Mouse (Mus musculus): ENCODE results near the gene Styxl1. TPM values are rescaled to one million over a fixed set of nuclear protein-coding genes. Genes with fewer than 3 reads are reported as not detected.

Gene Styxl1
- total and polyA plus RNA-seq, 3 experiments, result 0.17 TPM; not detected in 2

GRCm38 (mm10) chr5:135702682-135703192, 75.4 kb downstream of the Styxl1 start:
- TF ChIP-seq GATA1 (IDR thresholded peaks at IDR 0.05; ENCODE audit: low read depth, low read length) (0 out of 2 replicates have a peak, but pooled peaks have one; percentile 17), MAZ (IDR thresholded peaks at IDR 0.05; ENCODE audit: low read depth, low read length) (no peak), HCFC1 (IDR thresholded peaks at IDR 0.05; ENCODE audit: low read depth, low read length) (no peak), RCOR1 (IDR thresholded peaks at IDR 0.05; ENCODE audit: low read depth, low read length) (no peak), MAX (IDR thresholded peaks at IDR 0.05; ENCODE audit: low read length) (no peak), MAFK (IDR thresholded peaks at IDR 0.05; ENCODE audit: borderline replicate concordance, low read depth, low read length) (no peak), EP300 (IDR thresholded peaks at IDR 0.05; ENCODE audit: low read depth in 1 of 2, low read length in 2 of 2) (0 out of 4 replicates have a peak, but pooled peaks of 1 of the 2 experiments have one; percentile 15), USF2 (IDR thresholded peaks at IDR 0.05; ENCODE audit: borderline replicate concordance in 1 of 2, insufficient read depth in 1 of 2, low read depth in 1 of 2, low read length in 2 of 2) (no peak), CTCF (IDR thresholded peaks at IDR 0.05 in 2 of 3, conservative IDR thresholded peaks at IDR 0.05 in 1 of 3; ENCODE audit: control insufficient read depth in 1 of 3, insufficient read depth in 1 of 3, low read depth in 2 of 3, low read length in 3 of 3, poor library complexity in 1 of 3, severe bottlenecking in 1 of 3) (peak in 2 of 3 experiments; percentile 37 to 40; a peak in 4 of 6 replicates), GABPA (IDR thresholded peaks at IDR 0.05; ENCODE audit: low read depth, low read length) (no peak), MXI1 (IDR thresholded peaks at IDR 0.05; ENCODE audit: low read depth, low read length) (no peak), ZC3H11A (IDR thresholded peaks at IDR 0.05; ENCODE audit: low read depth, low read length) (no peak), MYB (IDR thresholded peaks at IDR 0.05; ENCODE audit: low read depth, low read length) (no peak), JUND (IDR thresholded peaks at IDR 0.05; ENCODE audit: low read depth, low read length) (no peak), TBP (IDR thresholded peaks at IDR 0.05; ENCODE audit: low read depth, low read length) (no peak), ETS1 (IDR thresholded peaks at IDR 0.05; ENCODE audit: low read depth, low read length) (peak; percentile 54), TCF12 (IDR thresholded peaks at IDR 0.05; ENCODE audit: low read depth, low read length) (no peak), CHD1 (IDR thresholded peaks at IDR 0.05; ENCODE audit: low read depth, low read length) (no peak), KAT2A (conservative IDR thresholded peaks at IDR 0.05; ENCODE audit: low read depth, low read length) (no peak), POLR2AphosphoS5 (IDR thresholded peaks at IDR 0.05; ENCODE audit: borderline replicate concordance, low read depth, low read length) (no peak)
- peak; percentile 69 for DNase-seq (ENCODE audit: low read depth, low spot score)
- Histone ChIP-seq H3K4me1 (ENCODE audit: control insufficient read depth in 1 of 2, insufficient read depth in 2 of 2, low read length in 2 of 2) (peaks cover 3 to 19% of the 10 kb centered on the region in 2 experiments; a peak in 3 of 4 replicates), H3K27ac (ENCODE audit: control insufficient read depth, low read depth, low read length) (peak overlapping the region; percentile 57), H3K9me3 (replicated peaks; ENCODE audit: insufficient read depth, low read length) (no peaks in the 10 kb centered on the region), H3K79me2 (ENCODE audit: control insufficient read depth, insufficient read depth, low read length, poor library complexity) (no peaks in the 10 kb centered on the region; the same call in 1 of the 2 replicates), H3K36me3 (ENCODE audit: control insufficient read depth in 1 of 2, insufficient read depth in 2 of 2, low read length in 2 of 2) (peaks cover 2 to 5% of the 10 kb centered on the region in 2 experiments; a peak in 2 of 4 replicates), H3K4me3 (ENCODE audit: control insufficient read depth in 1 of 2, insufficient read depth in 1 of 2, low read depth in 2 of 2, low read length in 2 of 2) (no peak overlapping the region), H3K9ac (ENCODE audit: control insufficient read depth, low read depth, low read length, poor library complexity, severe bottlenecking) (no peak overlapping the region), H3K27me3 (ENCODE audit: control insufficient read depth in 1 of 2, insufficient read depth in 2 of 2, low read length in 2 of 2) (no peaks in the 10 kb centered on the region)

- no peak for TF ChIP-seq JUND (IDR thresholded peaks at IDR 0.05; ENCODE audit: low read depth, low read length)
- TF ChIP-seq MXI1 (IDR thresholded peaks at IDR 0.05; ENCODE audit: low read depth, low read length), result no peak
- no peak for TF ChIP-seq POLR2AphosphoS5 (IDR thresholded peaks at IDR 0.05; ENCODE audit: borderline replicate concordance, low read depth, low read length)
- TF ChIP-seq EP300 (IDR thresholded peaks at IDR 0.05; ENCODE audit: low read depth in 1 of 2, low read length in 2 of 2), result no peak
- TF ChIP-seq USF1 (IDR thresholded peaks at IDR 0.05; ENCODE audit: low read depth, low read length), result no peak
- no peak for TF ChIP-seq MAZ (IDR thresholded peaks at IDR 0.05; ENCODE audit: low read depth, low read length)
- no peak for TF ChIP-seq MEF2A (IDR thresholded peaks at IDR 0.05; ENCODE audit: extremely low read depth, insufficient replicate concordance, low read depth, low read length, poor library complexity, severe bottlenecking)
- TF ChIP-seq GABPA (IDR thresholded peaks at IDR 0.05; ENCODE audit: low read depth, low read length), result no peak
- TF ChIP-seq MYB (IDR thresholded peaks at IDR 0.05; ENCODE audit: low read depth, low read length), result no peak
- TF ChIP-seq E2F4 (IDR thresholded peaks at IDR 0.05; ENCODE audit: borderline replicate concordance, low read depth, low read length), result no peak
- no peak for TF ChIP-seq UBTF (IDR thresholded peaks at IDR 0.05; ENCODE audit: borderline replicate concordance, insufficient read depth, low read depth, low read length)
- TF ChIP-seq HCFC1 (IDR thresholded peaks at IDR 0.05; ENCODE audit: low read depth, low read length), result no peak
- TF ChIP-seq GATA1 (IDR thresholded peaks at IDR 0.05; ENCODE audit: low read depth, low read length), result no peak
- TF ChIP-seq SMC3 (IDR thresholded peaks at IDR 0.05; ENCODE audit: low read depth, low read length), result no peak
- no peak for TF ChIP-seq ETS1 (IDR thresholded peaks at IDR 0.05; ENCODE audit: low read depth, low read length)
- no peak for TF ChIP-seq CTCF (IDR thresholded peaks at IDR 0.05 in 2 of 3, conservative IDR thresholded peaks at IDR 0.05 in 1 of 3; ENCODE audit: control insufficient read depth in 1 of 3, insufficient read depth in 1 of 3, low read depth in 2 of 3, low read length in 3 of 3, poor library complexity in 1 of 3, severe bottlenecking in 1 of 3)
- Histone ChIP-seq H3K9me3 (replicated peaks; ENCODE audit: insufficient read depth, low read length) (no peaks in the 10 kb centered on the region), H3K27me3 (ENCODE audit: control insufficient read depth in 1 of 2, insufficient read depth in 2 of 2, low read length in 2 of 2) (no peaks in the 10 kb centered on the region), H3K4me1 (ENCODE audit: control insufficient read depth in 1 of 2, insufficient read depth in 2 of 2, low read length in 2 of 2) (peaks cover 0 to 13% of the 10 kb centered on the region in 2 experiments; a peak in 3 of 4 replicates), H3K79me2 (ENCODE audit: control insufficient read depth, insufficient read depth, low read length, poor library complexity) (no peaks in the 10 kb centered on the region; the same call in 1 of the 2 replicates), H3K36me3 (ENCODE audit: control insufficient read depth in 1 of 2, insufficient read depth in 2 of 2, low read length in 2 of 2) (peaks cover 2 to 7% of the 10 kb centered on the region in 2 experiments; a peak in 2 of 4 replicates), H3K27ac (ENCODE audit: control insufficient read depth, low read depth, low read length) (no peak overlapping the region; the same call in 1 of the 2 replicates), H3K9ac (ENCODE audit: control insufficient read depth, low read depth, low read length, poor library complexity, severe bottlenecking) (no peak overlapping the region), H3K4me3 (ENCODE audit: control insufficient read depth in 1 of 2, insufficient read depth in 1 of 2, low read depth in 2 of 2, low read length in 2 of 2) (no peak overlapping the region)
- DNase-seq (ENCODE audit: low read depth, low spot score), result no peak
These were observed 76.0 kb downstream of the Styxl1 start for GRCm38 (mm10) chr5:135702190-135702589.

Data from MEL (cell line).